Mouse (Mus musculus): Measurements from ENCODE around the gene Ndufs8. TPM values are rescaled to one million over a fixed set of nuclear protein-coding genes. Genes with fewer than 3 reads are reported as not detected.

Gene Ndufs8
- polyA plus RNA-seq, 1 experiment: 91.7 TPM

GRCm38 (mm10) chr19:3935896-3936850 lies 23.6 kb upstream of the Ndufs8 start:
- H3K9ac ChIP-seq (ENCODE audit: low read depth, poor library complexity, severe bottlenecking): peak overlapping the region; percentile 36
- H3K9me3 ChIP-seq (replicated peaks; ENCODE audit: control insufficient read depth, insufficient read depth, low read length, poor library complexity, severe bottlenecking): no peaks in the 10 kb centered on the region
- H3K4me1 ChIP-seq (ENCODE audit: control insufficient read depth, insufficient read depth, low read length): no peaks in the 10 kb centered on the region
- H3K36me3 ChIP-seq (ENCODE audit: control insufficient read depth, insufficient read depth, low read length, poor library complexity, severe bottlenecking): no peaks in the 10 kb centered on the region
- H3K27me3 ChIP-seq (ENCODE audit: control insufficient read depth, insufficient read depth, low read length, poor library complexity, severe bottlenecking): no peaks in the 10 kb centered on the region
- peak overlapping the region; percentile 63 for H3K4me3 ChIP-seq (ENCODE audit: low read depth, low read length)
- no peak overlapping the region for H3K27ac ChIP-seq (ENCODE audit: insufficient read depth, low read length)
- TF ChIP-seq CTCF (IDR thresholded peaks at IDR 0.05; ENCODE audit: low read depth, low read length): no peak
- no peak for TF ChIP-seq POLR2A (IDR thresholded peaks at IDR 0.05; ENCODE audit: insufficient read depth, low read length)
- TF ChIP-seq EP300 (IDR thresholded peaks at IDR 0.05; ENCODE audit: insufficient read depth, low read depth, low read length): no peak

GRCm38 (mm10) chr19:3935032-3935895 lies 22.7 kb upstream of the Ndufs8 start, which contains the start of gene Unc93b1:
Gene Unc93b1 (plus strand): TSS chr19:3935186.
- Histone ChIP-seq H3K9ac (ENCODE audit: low read depth, poor library complexity, severe bottlenecking) (peak within 1 kb of the TSS; percentile 36), H3K9me3 (replicated peaks; ENCODE audit: control insufficient read depth, insufficient read depth, low read length, poor library complexity, severe bottlenecking) (no peaks in the 10 kb centered on the region), H3K4me1 (ENCODE audit: control insufficient read depth, insufficient read depth, low read length) (no peaks in the 10 kb centered on the region), H3K36me3 (ENCODE audit: control insufficient read depth, insufficient read depth, low read length, poor library complexity, severe bottlenecking) (no peaks in the 10 kb centered on the region), H3K27me3 (ENCODE audit: control insufficient read depth, insufficient read depth, low read length, poor library complexity, severe bottlenecking) (no peaks in the 10 kb centered on the region), H3K4me3 (ENCODE audit: low read depth, low read length) (peak within 1 kb of the TSS; percentile 63), H3K27ac (ENCODE audit: insufficient read depth, low read length) (no peak within 1 kb of the TSS)
- TF ChIP-seq CTCF (IDR thresholded peaks at IDR 0.05; ENCODE audit: low read depth, low read length) (no peak), POLR2A (IDR thresholded peaks at IDR 0.05; ENCODE audit: insufficient read depth, low read length) (no peak), EP300 (IDR thresholded peaks at IDR 0.05; ENCODE audit: insufficient read depth, low read depth, low read length) (no peak)

GRCm38 (mm10) chr19:3931716-3932115 lies 19.1 kb upstream of the Ndufs8 start:
- Histone ChIP-seq H3K4me1 (ENCODE audit: control insufficient read depth, insufficient read depth, low read length) (no peaks in the 10 kb centered on the region), H3K4me3 (ENCODE audit: low read depth, low read length) (no peak overlapping the region), H3K27me3 (ENCODE audit: control insufficient read depth, insufficient read depth, low read length, poor library complexity, severe bottlenecking) (no peaks in the 10 kb centered on the region), H3K27ac (ENCODE audit: insufficient read depth, low read length) (no peak overlapping the region), H3K9me3 (replicated peaks; ENCODE audit: control insufficient read depth, insufficient read depth, low read length, poor library complexity, severe bottlenecking) (no peaks in the 10 kb centered on the region), H3K36me3 (ENCODE audit: control insufficient read depth, insufficient read depth, low read length, poor library complexity, severe bottlenecking) (no peaks in the 10 kb centered on the region), H3K9ac (ENCODE audit: low read depth, poor library complexity, severe bottlenecking) (no peak overlapping the region)
- TF ChIP-seq EP300 (IDR thresholded peaks at IDR 0.05; ENCODE audit: insufficient read depth, low read depth, low read length): no peak
- TF ChIP-seq CTCF (IDR thresholded peaks at IDR 0.05; ENCODE audit: low read depth, low read length): no peak
- no peak for TF ChIP-seq POLR2A (IDR thresholded peaks at IDR 0.05; ENCODE audit: insufficient read depth, low read length)

- Histone ChIP-seq H3K27me3 (ENCODE audit: control insufficient read depth, insufficient read depth, low read length, poor library complexity, severe bottlenecking) (no peaks in the 10 kb centered on the region), H3K4me1 (ENCODE audit: control insufficient read depth, insufficient read depth, low read length) (no peaks in the 10 kb centered on the region), H3K4me3 (ENCODE audit: low read depth, low read length) (peak overlapping the region; percentile 29), H3K9ac (ENCODE audit: low read depth, poor library complexity, severe bottlenecking) (peak overlapping the region; percentile 20; the same call in 1 of the 2 replicates), H3K9me3 (replicated peaks; ENCODE audit: control insufficient read depth, insufficient read depth, low read length, poor library complexity, severe bottlenecking) (no peaks in the 10 kb centered on the region), H3K36me3 (ENCODE audit: control insufficient read depth, insufficient read depth, low read length, poor library complexity, severe bottlenecking) (no peaks in the 10 kb centered on the region), H3K27ac (ENCODE audit: insufficient read depth, low read length) (no peak overlapping the region)
- TF ChIP-seq POLR2A (IDR thresholded peaks at IDR 0.05; ENCODE audit: insufficient read depth, low read length): no peak
- TF ChIP-seq CTCF (IDR thresholded peaks at IDR 0.05; ENCODE audit: low read depth, low read length): no peak
- TF ChIP-seq EP300 (IDR thresholded peaks at IDR 0.05; ENCODE audit: insufficient read depth, low read depth, low read length): no peak
Measured at GRCm38 (mm10) chr19:3930262-3931057, 17.9 kb upstream of the Ndufs8 start.

GRCm38 (mm10) chr19:3929211-3929941 lies 16.8 kb upstream of the Ndufs8 start, which contains the start of gene Aldh3b1:
Gene Aldh3b1 (minus strand): TSS chr19:3929808.
- Histone ChIP-seq H3K9ac (ENCODE audit: low read depth, poor library complexity, severe bottlenecking) (peak within 1 kb of the TSS; percentile 20; the same call in 1 of the 2 replicates), H3K27ac (ENCODE audit: insufficient read depth, low read length) (no peak within 1 kb of the TSS), H3K36me3 (ENCODE audit: control insufficient read depth, insufficient read depth, low read length, poor library complexity, severe bottlenecking) (no peaks in the 10 kb centered on the region), H3K27me3 (ENCODE audit: control insufficient read depth, insufficient read depth, low read length, poor library complexity, severe bottlenecking) (no peaks in the 10 kb centered on the region), H3K9me3 (replicated peaks; ENCODE audit: control insufficient read depth, insufficient read depth, low read length, poor library complexity, severe bottlenecking) (no peaks in the 10 kb centered on the region), H3K4me3 (ENCODE audit: low read depth, low read length) (peak within 1 kb of the TSS; percentile 29), H3K4me1 (ENCODE audit: control insufficient read depth, insufficient read depth, low read length) (no peaks in the 10 kb centered on the region)
- TF ChIP-seq EP300 (IDR thresholded peaks at IDR 0.05; ENCODE audit: insufficient read depth, low read depth, low read length) (no peak), POLR2A (IDR thresholded peaks at IDR 0.05; ENCODE audit: insufficient read depth, low read length) (no peak), CTCF (IDR thresholded peaks at IDR 0.05; ENCODE audit: low read depth, low read length) (no peak)
